14 mouse cellular contexts compared by ENCODE assay signal in genomic region chr15:98822147-98822546, GRCm38 (mm10). TPM values are rescaled to one million over a fixed set of nuclear protein-coding genes. Genes with fewer than 3 reads are reported as not detected.
"Had no signal": no experiment of that assay in that cellular context is flagged by ENCODE, and none has a peak within 500 bp of the region (broad histone marks: within the 10 kb centered on the region; RNA-seq: fewer than 3 reads in every experiment).

No protein-coding gene starts in this region.

- H3K9me3 ChIP-seq: lung, embryonic 15.5 days; midbrain, embryonic 13.5 days; midbrain, embryonic 15.5 days; neural tube, embryonic 12.5 days; stomach, embryonic 15.5 days had no signal

- H3K27ac ChIP-seq: lung, embryonic 15.5 days; macrophage; midbrain, embryonic 13.5 days; midbrain, embryonic 15.5 days; neural tube, embryonic 12.5 days; stomach, embryonic 15.5 days; stomach, postnatal 0 days had no signal

- H3K9ac ChIP-seq: lung, embryonic 15.5 days; midbrain, embryonic 13.5 days; midbrain, embryonic 15.5 days; neural tube, embryonic 12.5 days; stomach, embryonic 15.5 days had no signal

- H3K4me1 ChIP-seq: lung, embryonic 15.5 days; midbrain, embryonic 13.5 days; midbrain, embryonic 15.5 days; neural tube, embryonic 12.5 days; stomach, embryonic 15.5 days had no signal

- H3K4me3 ChIP-seq: lung, embryonic 15.5 days; megakaryocyte, embryonic 14.5 days; midbrain, embryonic 13.5 days; midbrain, embryonic 15.5 days; neural tube, embryonic 12.5 days; stomach, embryonic 15.5 days had no signal

- DNase-seq: lung, adult 2 months; lung, postnatal 14 days; right cerebral cortex, postnatal 14 days had no signal

RNA-seq across cellular contexts. Expression of gene Ddn, which starts 12.9 kb away (rescaled TPM):
- total RNA-seq: monocyte, adult 5-6 weeks had no signal

RNA-seq across cellular contexts. Expression of gene Wnt1, which starts 32.5 kb away (rescaled TPM):
- total RNA-seq: megakaryocyte progenitor cell, adult 5-6 weeks; monocyte, adult 5-6 weeks; neutrophil, adult 5-6 weeks had no signal

RNA-seq across cellular contexts. Expression of gene Wnt10b, which starts 44.2 kb away (rescaled TPM):
- total RNA-seq: monocyte, adult 5-6 weeks had no signal
